Mouse (Mus musculus): Measurements from ENCODE around the gene Itpr2.

DNA sequence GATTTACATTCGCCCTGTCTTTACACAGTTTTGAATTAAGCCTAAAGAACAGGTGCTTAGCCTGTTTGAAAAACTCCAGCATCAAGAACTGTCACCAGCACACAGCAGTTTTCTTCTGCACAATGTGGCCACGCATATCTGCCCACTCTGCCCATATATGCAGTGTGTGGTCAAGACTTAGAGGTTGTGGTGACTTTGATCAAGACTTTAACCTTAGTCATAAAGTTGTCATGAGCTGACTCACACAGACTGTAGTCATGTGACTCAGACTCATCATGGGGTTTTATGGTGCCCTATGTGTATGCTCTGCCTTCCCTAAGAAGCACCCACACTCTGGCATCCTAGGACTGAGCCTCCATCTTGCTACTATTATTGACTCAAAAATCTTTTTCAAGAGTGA, 316.5 kb downstream of the Itpr2 start:
- no peak for TF ChIP-seq CTCF (IDR thresholded peaks at IDR 0.05; ENCODE audit: control insufficient read depth, insufficient read depth, low read length)
- TF ChIP-seq POLR2A (IDR thresholded peaks at IDR 0.05; ENCODE audit: borderline replicate concordance, control insufficient read depth, low read depth, low read length) = no peak

Measured in bone marrow, adult 2 months (tissue).